Mouse (Mus musculus) yolk sac, embryonic 10.5 days (tissue): ENCODE results near the gene Pdzd3.
"Not testable (repeated sequence)": the region's sequence is repeated elsewhere in the genome, so short reads cannot be mapped to it uniquely, and the experiment has no call there.

Experiments used
- DNase-seq: peaks from one replicate; pipeline ENCODE4 v3.0.0-alpha.2; 2017; ENCODE audit warnings: low spot score

Pdzd3 gene

GRCm38 (mm10) chr9:44251314-44251713 is at the start of gene Pdzd3:
Gene Pdzd3, minus strand, starts transcription at chr9:44251471.
- peak; percentile 82 for DNase-seq

- not testable (repeated sequence) for DNase-seq
Measured at GRCm38 (mm10) chr9:44300001-44300400, 48.7 kb upstream of the Pdzd3 start.

- peak; percentile 36 for DNase-seq
Measured at GRCm38 (mm10) chr9:44292490-44292889, 41.2 kb upstream of the Pdzd3 start.

- peak; percentile 34 for DNase-seq
Measured at GRCm38 (mm10) chr9:44288959-44289291, 37.7 kb upstream of the Pdzd3 start.

GRCm38 (mm10) chr9:44288076-44288958 is 37.0 kb upstream of the Pdzd3 start, which contains the start of gene Abcg4:
Gene Abcg4, minus strand, starts transcription at chr9:44288615.
- DNase-seq: peak; percentile 47

- no peak for DNase-seq
Measured at GRCm38 (mm10) chr9:44287401-44288075, 36.3 kb upstream of the Pdzd3 start.

GRCm38 (mm10) chr9:44287003-44287400 is 35.7 kb upstream of the Pdzd3 start:
- DNase-seq: no peak

- no peak for DNase-seq
Measured at GRCm38 (mm10) chr9:44286256-44286850, 35.1 kb upstream of the Pdzd3 start.

- DNase-seq: no peak
Measured at GRCm38 (mm10) chr9:44283183-44283582, 31.9 kb upstream of the Pdzd3 start.

- no peak for DNase-seq
Measured at GRCm38 (mm10) chr9:44269973-44270372, 18.7 kb upstream of the Pdzd3 start.

GRCm38 (mm10) chr9:44269077-44269476 is 17.8 kb upstream of the Pdzd3 start:
- no peak for DNase-seq

- DNase-seq: no peak
Measured at GRCm38 (mm10) chr9:44268432-44268831, 17.2 kb upstream of the Pdzd3 start, which contains the start of gene Nlrx1. Gene Nlrx1, minus strand, starts transcription at chr9:44268599.

- peak; percentile 82 for DNase-seq
Measured at GRCm38 (mm10) chr9:44268027-44268360, 16.7 kb upstream of the Pdzd3 start.

- no peak for DNase-seq
Measured at GRCm38 (mm10) chr9:44267319-44268026, 16.2 kb upstream of the Pdzd3 start.

GRCm38 (mm10) chr9:44266478-44267226 is 15.4 kb upstream of the Pdzd3 start:
- no peak for DNase-seq

- DNase-seq: no peak
Measured at GRCm38 (mm10) chr9:44261388-44261787, 10.1 kb upstream of the Pdzd3 start.

- no peak for DNase-seq
Measured at GRCm38 (mm10) chr9:44259014-44259413, 7.7 kb upstream of the Pdzd3 start.

GRCm38 (mm10) chr9:44256213-44256612 is 4.9 kb upstream of the Pdzd3 start:
- DNase-seq: no peak

- DNase-seq: no peak
Measured at GRCm38 (mm10) chr9:44255136-44255521, 3.9 kb upstream of the Pdzd3 start.

GRCm38 (mm10) chr9:44254508-44255135 is 3.4 kb upstream of the Pdzd3 start:
- DNase-seq: no peak

- DNase-seq: no peak
Measured at GRCm38 (mm10) chr9:44253441-44253840, 2.2 kb upstream of the Pdzd3 start.
